Mouse (Mus musculus) frontal cortex, postnatal 14 days (tissue): Measurements from ENCODE around the gene Bbs5.
"Not testable (repeated sequence)": the region's sequence is repeated elsewhere in the genome, so short reads cannot be mapped to it uniquely, and the experiment has no call there.

Source experiments
- DNase-seq, 2 experiments: peaks; one replicate each; pipeline ENCODE4 v3.0.0; 2022; ENCODE audit warnings: low spot score in 2 of 2

The Bbs5 gene

GRCm38 (mm10) chr2:69646726-69647490 is at the start of gene Bbs5:
Gene Bbs5, plus strand, starts transcription at chr2:69647171.
- DNase-seq: peak; percentile 87

GRCm38 (mm10) chr2:69603726-69604393 is 43.1 kb upstream of the Bbs5 start:
- no peak for DNase-seq

- DNase-seq: no peak
Observed at GRCm38 (mm10) chr2:69606621-69607020, 40.4 kb upstream of the Bbs5 start.

- DNase-seq: no peak
Observed at GRCm38 (mm10) chr2:69612237-69612636, 34.7 kb upstream of the Bbs5 start.

- DNase-seq: no peak
Observed at GRCm38 (mm10) chr2:69612716-69613115, 34.3 kb upstream of the Bbs5 start.

GRCm38 (mm10) chr2:69613237-69613636 is 33.7 kb upstream of the Bbs5 start:
- DNase-seq: no peak

- DNase-seq: no peak
Observed at GRCm38 (mm10) chr2:69618336-69618735, 28.6 kb upstream of the Bbs5 start.

GRCm38 (mm10) chr2:69619286-69619685 is 27.7 kb upstream of the Bbs5 start:
- DNase-seq: no peak

- DNase-seq: no peak
Observed at GRCm38 (mm10) chr2:69629215-69629614, 17.8 kb upstream of the Bbs5 start.

- no peak for DNase-seq
Observed at GRCm38 (mm10) chr2:69629914-69630313, 17.1 kb upstream of the Bbs5 start.

- no peak for DNase-seq
Observed at GRCm38 (mm10) chr2:69630792-69631191, 16.2 kb upstream of the Bbs5 start.

GRCm38 (mm10) chr2:69631449-69631848 is 15.5 kb upstream of the Bbs5 start:
- no peak for DNase-seq

GRCm38 (mm10) chr2:69635064-69635701 is 11.8 kb upstream of the Bbs5 start:
- DNase-seq: peak in 1 of 2 experiments; percentile 21

- peak in 1 of 2 experiments; percentile 12 for DNase-seq
Observed at GRCm38 (mm10) chr2:69635807-69636206, 11.2 kb upstream of the Bbs5 start.

- not testable (repeated sequence) for DNase-seq
Observed at GRCm38 (mm10) chr2:69637989-69638388, 9.0 kb upstream of the Bbs5 start.

GRCm38 (mm10) chr2:69640100-69640499 is 6.9 kb upstream of the Bbs5 start:
- DNase-seq: no peak

GRCm38 (mm10) chr2:69644968-69645617 is 1.9 kb upstream of the Bbs5 start:
- no peak for DNase-seq

GRCm38 (mm10) chr2:69649716-69650115 is 2.7 kb downstream of the Bbs5 start:
- DNase-seq: no peak

- DNase-seq: no peak
Observed at GRCm38 (mm10) chr2:69659326-69659725, 12.4 kb downstream of the Bbs5 start.

- no peak for DNase-seq
Observed at GRCm38 (mm10) chr2:69663827-69664476, 17.0 kb downstream of the Bbs5 start.

- DNase-seq: no peak
Observed at GRCm38 (mm10) chr2:69667656-69668055, 20.7 kb downstream of the Bbs5 start.

- no peak for DNase-seq
Observed at GRCm38 (mm10) chr2:69668414-69668813, 21.4 kb downstream of the Bbs5 start.
